Mouse (Mus musculus): ENCODE data around the gene Creb3. TPM values are rescaled to one million over a fixed set of nuclear protein-coding genes. Genes with fewer than 3 reads are reported as not detected.
"Not testable (repeated sequence)": the region's sequence is repeated elsewhere in the genome, so short reads cannot be mapped to it uniquely, and the experiment has no call there.

The Creb3 gene
- polyA plus RNA-seq, 1 experiment from 2014 or later = 33.3 TPM

GRCm38 (mm10) chr4:43542044-43542443, 20.1 kb upstream of the Creb3 start:
- Histone ChIP-seq H3K79me2 (ENCODE audit: inconsistent target) (peaks cover 37% of the 10 kb centered on the region; the same call in 1 of the 2 replicates), H3K4me3 (ENCODE audit: inconsistent target) (no peak overlapping the region), H3K27ac (no peak overlapping the region), H3K36me3 (ENCODE audit: inconsistent target) (peaks cover 99% of the 10 kb centered on the region)
- WGBS (ENCODE audit: missing documents) = 90% methylated on average over 3 of the region's 3 CpGs

GRCm38 (mm10) chr4:43546375-43547047, 15.6 kb upstream of the Creb3 start:
- WGBS (ENCODE audit: missing documents) = 93% methylated on average over 12 of the region's 12 CpGs
- Histone ChIP-seq H3K79me2 (ENCODE audit: inconsistent target) (peaks cover 70% of the 10 kb centered on the region; the same call in 1 of the 2 replicates), H3K27ac (no peak overlapping the region), H3K4me3 (ENCODE audit: inconsistent target) (no peak overlapping the region), H3K36me3 (ENCODE audit: inconsistent target) (peaks cover 98% of the 10 kb centered on the region)

- Histone ChIP-seq H3K79me2 (ENCODE audit: inconsistent target) (peaks cover 71% of the 10 kb centered on the region), H3K27ac (no peak overlapping the region), H3K36me3 (ENCODE audit: inconsistent target) (peaks cover 98% of the 10 kb centered on the region), H3K4me3 (ENCODE audit: inconsistent target) (no peak overlapping the region)
- WGBS (ENCODE audit: missing documents) = 91% methylated on average over 8 of the region's 8 CpGs
Observed at GRCm38 (mm10) chr4:43547160-43547559, 15.0 kb upstream of the Creb3 start.

GRCm38 (mm10) chr4:43549055-43549454, 13.1 kb upstream of the Creb3 start:
- no peak overlapping the region for H3K27ac ChIP-seq
- H3K4me3 ChIP-seq (ENCODE audit: inconsistent target) = no peak overlapping the region
- 92% methylated on average over 12 of the region's 12 CpGs for WGBS (ENCODE audit: missing documents)
- peaks cover 98% of the 10 kb centered on the region for H3K36me3 ChIP-seq (ENCODE audit: inconsistent target)
- peaks cover 89% of the 10 kb centered on the region for H3K79me2 ChIP-seq (ENCODE audit: inconsistent target)

- H3K79me2 ChIP-seq (ENCODE audit: inconsistent target) = peaks cover 100% of the 10 kb centered on the region
- peaks cover 97% of the 10 kb centered on the region for H3K36me3 ChIP-seq (ENCODE audit: inconsistent target)
- not testable (repeated sequence) for H3K4me3 ChIP-seq (ENCODE audit: inconsistent target); H3K27ac ChIP-seq
- WGBS (ENCODE audit: missing documents) = 60% methylated on average over 1 of the region's 6 CpGs
Observed at GRCm38 (mm10) chr4:43551854-43552253, 10.3 kb upstream of the Creb3 start.

GRCm38 (mm10) chr4:43552437-43552836, 9.7 kb upstream of the Creb3 start:
- WGBS (ENCODE audit: missing documents) = 97% methylated on average over 5 of the region's 5 CpGs
- peaks cover 98% of the 10 kb centered on the region for H3K36me3 ChIP-seq (ENCODE audit: inconsistent target)
- H3K4me3 ChIP-seq (ENCODE audit: inconsistent target) = no peak overlapping the region
- no peak overlapping the region for H3K27ac ChIP-seq
- peaks cover 100% of the 10 kb centered on the region for H3K79me2 ChIP-seq (ENCODE audit: inconsistent target)

- peaks cover 100% of the 10 kb centered on the region for H3K79me2 ChIP-seq (ENCODE audit: inconsistent target)
- peaks cover 83% of the 10 kb centered on the region for H3K36me3 ChIP-seq (ENCODE audit: inconsistent target)
- no peak overlapping the region for H3K27ac ChIP-seq
- H3K4me3 ChIP-seq (ENCODE audit: inconsistent target) = no peak overlapping the region
Observed at GRCm38 (mm10) chr4:43553891-43554290, 8.2 kb upstream of the Creb3 start.

- Histone ChIP-seq H3K4me3 (ENCODE audit: inconsistent target) (no peak overlapping the region), H3K36me3 (ENCODE audit: inconsistent target) (peaks cover 63% of the 10 kb centered on the region), H3K79me2 (ENCODE audit: inconsistent target) (peaks cover 100% of the 10 kb centered on the region), H3K27ac (peak overlapping the region; percentile 97)
- WGBS (ENCODE audit: missing documents) = 32% methylated on average over 7 of the region's 7 CpGs
Observed at GRCm38 (mm10) chr4:43555926-43556325, 6.2 kb upstream of the Creb3 start.

- Histone ChIP-seq H3K36me3 (ENCODE audit: inconsistent target) (peaks cover 41% of the 10 kb centered on the region), H3K79me2 (ENCODE audit: inconsistent target) (peaks cover 90% of the 10 kb centered on the region), H3K4me3 (ENCODE audit: inconsistent target) (peak overlapping the region; percentile 94), H3K27ac (peak overlapping the region; percentile 97)
- 6% methylated on average over 5 of the region's 5 CpGs for WGBS (ENCODE audit: missing documents)
Observed at GRCm38 (mm10) chr4:43558028-43558630, 4.0 kb upstream of the Creb3 start.

- H3K79me2 ChIP-seq (ENCODE audit: inconsistent target) = peaks cover 90% of the 10 kb centered on the region
- peak overlapping the region; percentile 97 for H3K27ac ChIP-seq
- 4% methylated on average over 13 of the region's 13 CpGs for WGBS (ENCODE audit: missing documents)
- peak overlapping the region; percentile 94 for H3K4me3 ChIP-seq (ENCODE audit: inconsistent target)
- H3K36me3 ChIP-seq (ENCODE audit: inconsistent target) = peaks cover 34% of the 10 kb centered on the region
Observed at GRCm38 (mm10) chr4:43558631-43559356, 3.3 kb upstream of the Creb3 start.

GRCm38 (mm10) chr4:43559519-43560242, 2.5 kb upstream of the Creb3 start:
- Histone ChIP-seq H3K79me2 (ENCODE audit: inconsistent target) (peaks cover 87% of the 10 kb centered on the region), H3K36me3 (ENCODE audit: inconsistent target) (peaks cover 33% of the 10 kb centered on the region), H3K4me3 (ENCODE audit: inconsistent target) (peak overlapping the region; percentile 94), H3K27ac (peak overlapping the region; percentile 97)
- WGBS (ENCODE audit: missing documents) = 3% methylated on average over 12 of the region's 13 CpGs

- Histone ChIP-seq H3K36me3 (ENCODE audit: inconsistent target) (peaks cover 33% of the 10 kb centered on the region), H3K79me2 (ENCODE audit: inconsistent target) (peaks cover 81% of the 10 kb centered on the region), H3K27ac (peak overlapping the region; percentile 97), H3K4me3 (ENCODE audit: inconsistent target) (peak overlapping the region; percentile 94)
- 4% methylated on average over 6 of the region's 6 CpGs for WGBS (ENCODE audit: missing documents)
Observed at GRCm38 (mm10) chr4:43560243-43560611, 1.9 kb upstream of the Creb3 start.

GRCm38 (mm10) chr4:43560976-43561375, 1.2 kb upstream of the Creb3 start:
- WGBS (ENCODE audit: missing documents) = 0% methylated on average over 2 of the region's 2 CpGs
- H3K27ac ChIP-seq = peak overlapping the region; percentile 97

GRCm38 (mm10) chr4:43561436-43561996, 616 bp upstream of the Creb3 start:
- peak overlapping the region; percentile 97 for H3K27ac ChIP-seq
- H3K79me2 ChIP-seq (ENCODE audit: inconsistent target) = peaks cover 68% of the 10 kb centered on the region
- H3K4me3 ChIP-seq (ENCODE audit: inconsistent target) = peak overlapping the region; percentile 94
- peaks cover 34% of the 10 kb centered on the region for H3K36me3 ChIP-seq (ENCODE audit: inconsistent target)
- under 1% methylated on average over 16 of the region's 16 CpGs for WGBS (ENCODE audit: missing documents)

More at GRCm38 (mm10) chr4:43560976-43561375, 1.2 kb upstream of the Creb3 start:
- Histone ChIP-seq H3K36me3 (ENCODE audit: inconsistent target) (peaks cover 34% of the 10 kb centered on the region), H3K4me3 (ENCODE audit: inconsistent target) (peak overlapping the region; percentile 94), H3K79me2 (ENCODE audit: inconsistent target) (peaks cover 74% of the 10 kb centered on the region)

Data from macrophage (primary cell).